ENCODE assay signal across 8 mouse cellular contexts in genomic region chr7:46396231-46396927, GRCm38 (mm10). TPM values are rescaled to one million over a fixed set of nuclear protein-coding genes. Genes with fewer than 3 reads are reported as not detected.
DNase-seq lines count a peak whose midpoint lies in the region; ATAC-seq lines count a peak whose summit lies in the region.

TSS of gene Kcnc1 (plus strand) at chr7:46396497.

- WGBS in embryonic facial prominence, embryonic 15.5 days, result under 1% methylated on average over 84 of the region's 93 CpGs
- under 1% methylated on average over 77 of the region's 93 CpGs for WGBS in heart, embryonic 14.5 days
- under 1% methylated on average over 57 of the region's 93 CpGs for WGBS in kidney, embryonic 16.5 days
- under 1% methylated on average over 49 of the region's 93 CpGs for WGBS in liver, embryonic 12.5 days (ENCODE audit: insufficient replicate concordance)
- WGBS in stomach, embryonic 15.5 days, result under 1% methylated on average over 75 of the region's 93 CpGs

- peaks cover 69% of the 10 kb centered on the region for H3K27me3 ChIP-seq in embryonic facial prominence, embryonic 15.5 days
- peaks cover 74% of the 10 kb centered on the region for H3K27me3 ChIP-seq in heart, embryonic 14.5 days (ENCODE audit: control insufficient read depth, insufficient read depth, low read length)
- peaks cover 68% of the 10 kb centered on the region for H3K27me3 ChIP-seq in kidney, embryonic 16.5 days (ENCODE audit: insufficient read depth, low read length)
- peaks cover 81% of the 10 kb centered on the region for H3K27me3 ChIP-seq in liver, embryonic 12.5 days (replicated peaks)
- H3K27me3 ChIP-seq in stomach, embryonic 15.5 days (replicated peaks), result peaks cover 67% of the 10 kb centered on the region

- no peaks in the 10 kb centered on the region for H3K36me3 ChIP-seq in embryonic facial prominence, embryonic 15.5 days
- no peaks in the 10 kb centered on the region for H3K36me3 ChIP-seq in heart, embryonic 14.5 days (ENCODE audit: control insufficient read depth, insufficient read depth, low read length)
- H3K36me3 ChIP-seq in kidney, embryonic 16.5 days (ENCODE audit: insufficient read depth, low read length), result no peaks in the 10 kb centered on the region
- H3K36me3 ChIP-seq in liver, embryonic 12.5 days, result no peaks in the 10 kb centered on the region
- no peaks in the 10 kb centered on the region for H3K36me3 ChIP-seq in stomach, embryonic 15.5 days

- H3K9ac ChIP-seq in embryonic facial prominence, embryonic 15.5 days, result no peak within 1 kb of the TSS
- H3K9ac ChIP-seq in heart, embryonic 14.5 days (ENCODE audit: low read length), result no peak within 1 kb of the TSS
- no peak within 1 kb of the TSS for H3K9ac ChIP-seq in kidney, embryonic 16.5 days (replicated peaks; ENCODE audit: low read length)
- H3K9ac ChIP-seq in liver, embryonic 12.5 days, result no peak within 1 kb of the TSS
- no peak within 1 kb of the TSS for H3K9ac ChIP-seq in stomach, embryonic 15.5 days

- H3K4me2 ChIP-seq in embryonic facial prominence, embryonic 15.5 days (replicated peaks), result peak within 1 kb of the TSS; percentile 94
- H3K4me2 ChIP-seq in heart, embryonic 14.5 days (ENCODE audit: low read length), result peak within 1 kb of the TSS; percentile 96
- peak within 1 kb of the TSS; percentile 89 for H3K4me2 ChIP-seq in kidney, embryonic 16.5 days (replicated peaks; ENCODE audit: low read depth, low read length)
- peak within 1 kb of the TSS; percentile 73 for H3K4me2 ChIP-seq in liver, embryonic 12.5 days
- peak within 1 kb of the TSS; percentile 91 for H3K4me2 ChIP-seq in stomach, embryonic 15.5 days

- peak; percentile 83 for ATAC-seq in embryonic facial prominence, embryonic 15.5 days (ENCODE audit: insufficient number of reproducible peaks, low FRiP score, low TSS enrichment, low read depth)
- ATAC-seq in heart, embryonic 14.5 days (ENCODE audit: insufficient number of reproducible peaks, insufficient read depth, low FRiP score, low read depth), result peak; percentile 67
- ATAC-seq in kidney, embryonic 16.5 days (ENCODE audit: low FRiP score, low TSS enrichment), result peak; percentile 87
- peak; percentile 52; the same call in 1 of the 2 replicates for ATAC-seq in liver, embryonic 12.5 days
- peak; percentile 77; the same call in 1 of the 2 replicates for ATAC-seq in stomach, embryonic 15.5 days (ENCODE audit: insufficient read depth, low FRiP score, low read depth)

- H3K4me3 ChIP-seq in embryonic facial prominence, embryonic 15.5 days (replicated peaks), result peak within 1 kb of the TSS; percentile 50
- H3K4me3 ChIP-seq in heart, embryonic 14.5 days (ENCODE audit: control insufficient read depth in 1 of 2, insufficient read depth in 1 of 2, low read depth in 1 of 2, low read length in 2 of 2), result peak within 1 kb of the TSS; percentile 41 to 50
- H3K4me3 ChIP-seq in kidney, embryonic 16.5 days (ENCODE audit: low read length), result peak within 1 kb of the TSS; percentile 50
- peak within 1 kb of the TSS; percentile 45 for H3K4me3 ChIP-seq in liver, embryonic 12.5 days
- peak within 1 kb of the TSS; percentile 46 for H3K4me3 ChIP-seq in stomach, embryonic 15.5 days (replicated peaks)

- DNase-seq in heart, adult 18-20 months, result peak; percentile 59 to 72
- DNase-seq in heart, adult 11 months, result no peak
- DNase-seq in natural killer cell, adult 2 months (ENCODE audit: low spot score in 2 of 2), result peak; percentile 57 to 72

- no peaks in the 10 kb centered on the region for H3K9me3 ChIP-seq in embryonic facial prominence, embryonic 15.5 days (replicated peaks)
- no peaks in the 10 kb centered on the region for H3K9me3 ChIP-seq in heart, embryonic 14.5 days (ENCODE audit: control insufficient read depth, low read length)
- no peaks in the 10 kb centered on the region for H3K9me3 ChIP-seq in kidney, embryonic 16.5 days (ENCODE audit: low read length)
- H3K9me3 ChIP-seq in liver, embryonic 12.5 days (replicated peaks), result no peaks in the 10 kb centered on the region
- no peaks in the 10 kb centered on the region for H3K9me3 ChIP-seq in stomach, embryonic 15.5 days

- H3K27ac ChIP-seq in embryonic facial prominence, embryonic 15.5 days (replicated peaks), result no peak within 1 kb of the TSS
- H3K27ac ChIP-seq in heart, embryonic 14.5 days (replicated peaks in 1 of 2; ENCODE audit: control insufficient read depth in 1 of 2, insufficient read depth in 1 of 2, low read depth in 2 of 2, low read length in 2 of 2), result no peak within 1 kb of the TSS
- no peak within 1 kb of the TSS for H3K27ac ChIP-seq in kidney, embryonic 16.5 days (ENCODE audit: low read length)
- no peak within 1 kb of the TSS for H3K27ac ChIP-seq in liver, embryonic 12.5 days
- no peak within 1 kb of the TSS for H3K27ac ChIP-seq in stomach, embryonic 15.5 days

- peaks cover 23% of the 10 kb centered on the region for H3K4me1 ChIP-seq in embryonic facial prominence, embryonic 15.5 days
- peaks cover 3 to 8% of the 10 kb centered on the region in 2 experiments; a peak in 3 of 4 replicates for H3K4me1 ChIP-seq in heart, embryonic 14.5 days (ENCODE audit: control insufficient read depth in 2 of 2, insufficient read depth in 2 of 2, low read length in 2 of 2)
- H3K4me1 ChIP-seq in kidney, embryonic 16.5 days (ENCODE audit: insufficient read depth, low read length), result peaks cover 17% of the 10 kb centered on the region
- H3K4me1 ChIP-seq in liver, embryonic 12.5 days, result peaks cover 17% of the 10 kb centered on the region; the same call in 1 of the 2 replicates
- peaks cover 23% of the 10 kb centered on the region; the same call in 1 of the 2 replicates for H3K4me1 ChIP-seq in stomach, embryonic 15.5 days

RNA-seq across cellular contexts. Expression of gene Kcnc1, which starts in this region (rescaled TPM):
- total RNA-seq in heart, adult 18-20 months (2021), result under 1 TPM; 0.41 to 0.45 TPM
- polyA plus RNA-seq in embryonic facial prominence, embryonic 15.5 days (2015; fragmentation: Nextera tagmentation; extraction: Ambion mirVana), result 0.31 and 0.32 TPM in 2 replicates
- polyA plus RNA-seq in heart, embryonic 14.5 days (2014; fragmentation: Nextera tagmentation; extraction: Ambion mirVana), result 0.05 TPM in 1 of 2 replicates, not detected in the other
- 0.04 TPM in 1 of 2 replicates, not detected in the other for polyA plus RNA-seq in kidney, embryonic 16.5 days (2015; fragmentation: Nextera tagmentation; extraction: Ambion mirVana)
- polyA plus RNA-seq in liver, embryonic 12.5 days (2016; fragmentation: Nextera tagmentation; extraction: Ambion mirVana), result 0.10 and 0.17 TPM in 2 replicates
- 0.34 and 0.87 TPM in 2 replicates for polyA plus RNA-seq in stomach, embryonic 15.5 days (2015; fragmentation: Nextera tagmentation; extraction: Ambion mirVana)

Comparison
In these comparisons a context has a peak if more than half of its experiments do, and no peak if none do; other contexts are left out.
1. Peak in DNase-seq in heart, adult 18-20 months; RNA of the gene not detected or under 1 TPM.
2. Peak in ATAC-seq, H3K4me3 ChIP-seq and H3K4me2 ChIP-seq in embryonic facial prominence, embryonic 15.5 days; RNA of the gene not detected or under 1 TPM.
3. Peak in ATAC-seq, H3K4me3 ChIP-seq and H3K4me2 ChIP-seq in heart, embryonic 14.5 days; RNA of the gene not detected or under 1 TPM.
4. Peak in ATAC-seq, H3K4me3 ChIP-seq and H3K4me2 ChIP-seq in kidney, embryonic 16.5 days; RNA of the gene not detected or under 1 TPM.
5. Peak in ATAC-seq, H3K4me3 ChIP-seq and H3K4me2 ChIP-seq in liver, embryonic 12.5 days; RNA of the gene not detected or under 1 TPM.
6. Peak in ATAC-seq, H3K4me3 ChIP-seq and H3K4me2 ChIP-seq in stomach, embryonic 15.5 days; RNA of the gene not detected or under 1 TPM.